Mouse (Mus musculus): Measurements from ENCODE around the gene Nlgn2.
A peak's percentile ranks its signal among the peaks of the same experiment; 100 is the strongest.
"Not testable (repeated sequence)": the region's sequence is repeated elsewhere in the genome, so short reads cannot be mapped to it uniquely, and the experiment has no call there.

Gene Nlgn2

GRCm38 (mm10) chr11:69863729-69864128 is 26.1 kb upstream of the Nlgn2 start:
- DNase-seq, result not testable (repeated sequence)

- DNase-seq, result no peak
Measured at GRCm38 (mm10) chr11:69858113-69858998, 20.8 kb upstream of the Nlgn2 start, which contains the start of gene Tnk1. Gene Tnk1 (minus strand): TSS chr11:69858730.

GRCm38 (mm10) chr11:69855347-69855746 is 17.8 kb upstream of the Nlgn2 start:
- DNase-seq, result peak; percentile 29 to 58

DNA sequence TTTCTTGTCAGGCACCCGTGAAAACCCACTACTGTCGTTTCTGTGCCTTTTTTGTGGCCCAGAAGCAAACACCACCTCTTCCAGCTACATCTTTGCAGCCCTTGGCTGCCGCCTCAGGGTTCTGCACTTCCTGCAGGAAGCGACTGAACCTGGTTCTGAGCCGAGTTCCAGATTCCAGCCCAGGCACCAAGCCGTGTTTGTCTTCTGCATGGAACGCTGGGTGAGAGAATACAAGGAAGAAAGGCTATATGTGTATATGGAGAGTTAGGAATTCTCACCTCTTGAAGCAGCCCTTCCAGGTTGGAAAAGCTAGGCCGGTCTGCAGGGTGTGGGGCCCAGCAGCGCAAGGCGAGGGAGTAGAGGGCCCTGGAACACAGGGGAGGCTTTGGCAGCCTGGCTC is 17.1 kb upstream of the Nlgn2 start:
- DNase-seq, result no peak

GRCm38 (mm10) chr11:69853994-69854393 is 16.4 kb upstream of the Nlgn2 start:
- no peak for DNase-seq

DNA sequence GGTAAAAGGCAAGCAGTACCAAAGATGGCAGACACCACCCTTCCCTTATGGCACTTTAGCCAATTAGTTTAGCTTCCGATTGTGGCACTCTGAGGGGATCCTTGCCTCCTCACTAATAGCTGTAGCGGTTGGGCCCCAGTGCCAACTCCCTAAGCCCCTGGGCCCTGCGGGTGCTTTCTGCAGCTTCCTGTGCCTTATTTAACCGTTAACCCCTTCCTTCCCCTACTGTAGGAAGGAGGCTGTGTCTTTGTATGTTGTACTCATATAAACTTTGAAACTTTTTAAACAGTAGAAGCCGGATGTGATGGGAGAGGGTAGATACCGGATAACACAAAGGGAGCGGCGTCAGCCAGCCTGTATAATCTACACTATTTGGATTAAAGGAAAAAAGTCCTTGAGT is 13.2 kb upstream of the Nlgn2 start:
- DNase-seq, result no peak

DNA sequence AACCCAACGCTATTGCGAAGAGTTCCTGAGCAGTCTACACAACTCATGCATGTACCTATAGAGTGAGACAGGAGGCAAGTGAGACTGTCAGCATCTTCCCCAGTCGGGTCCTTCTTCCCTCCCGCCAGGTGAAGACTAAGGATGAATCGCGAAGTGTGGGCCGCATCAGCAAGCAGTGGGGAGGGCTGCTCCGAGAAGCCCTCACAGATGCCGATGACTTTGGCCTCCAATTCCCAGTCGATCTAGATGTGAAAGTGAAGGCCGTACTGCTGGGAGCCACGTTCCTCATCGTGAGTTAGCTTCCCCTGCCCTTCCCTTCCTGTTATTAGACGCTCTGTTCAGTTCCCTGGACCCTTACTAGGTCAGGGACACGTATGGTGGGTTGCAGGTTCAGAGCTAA is 12.3 kb upstream of the Nlgn2 start:
- no peak for DNase-seq

- no peak for DNase-seq
Measured at GRCm38 (mm10) chr11:69849128-69849527, 11.5 kb upstream of the Nlgn2 start.

DNA sequence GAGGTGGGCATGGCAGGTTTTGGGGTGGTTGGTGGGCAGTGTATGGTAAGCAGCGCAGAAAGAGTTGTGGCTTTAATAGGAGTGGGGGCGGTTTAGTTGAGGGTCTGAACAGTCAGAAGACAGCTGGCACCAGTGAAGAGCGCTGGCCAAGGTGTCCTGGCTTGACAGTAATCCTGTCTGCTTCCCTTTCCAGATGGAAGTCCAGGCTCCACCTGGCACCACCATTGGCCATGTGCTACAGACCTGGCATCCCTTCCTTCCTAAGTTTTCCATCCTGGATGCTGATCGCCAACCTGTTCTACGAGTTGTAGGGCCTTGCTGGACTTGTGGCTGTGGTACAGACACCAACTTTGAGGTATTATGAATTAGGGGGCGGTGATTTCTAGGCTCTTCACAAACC is 10.4 kb upstream of the Nlgn2 start:
- DNase-seq, result no peak

GRCm38 (mm10) chr11:69846738-69847688 is 9.4 kb upstream of the Nlgn2 start:
- no peak for DNase-seq

- peak; percentile 81 to 94 for DNase-seq
Measured at GRCm38 (mm10) chr11:69846198-69846680, 8.7 kb upstream of the Nlgn2 start, which contains the start of gene Plscr3. Gene Plscr3 (plus strand): TSS chr11:69846376.

- no peak for DNase-seq
Measured at GRCm38 (mm10) chr11:69838714-69839104, 1.1 kb upstream of the Nlgn2 start.

GRCm38 (mm10) chr11:69837952-69838713 is 549 bp upstream of the Nlgn2 start, which contains the start of gene Tmem256:
Gene Tmem256 (plus strand): TSS chr11:69838514.
- peak; percentile 78 to 81 for DNase-seq

DNA sequence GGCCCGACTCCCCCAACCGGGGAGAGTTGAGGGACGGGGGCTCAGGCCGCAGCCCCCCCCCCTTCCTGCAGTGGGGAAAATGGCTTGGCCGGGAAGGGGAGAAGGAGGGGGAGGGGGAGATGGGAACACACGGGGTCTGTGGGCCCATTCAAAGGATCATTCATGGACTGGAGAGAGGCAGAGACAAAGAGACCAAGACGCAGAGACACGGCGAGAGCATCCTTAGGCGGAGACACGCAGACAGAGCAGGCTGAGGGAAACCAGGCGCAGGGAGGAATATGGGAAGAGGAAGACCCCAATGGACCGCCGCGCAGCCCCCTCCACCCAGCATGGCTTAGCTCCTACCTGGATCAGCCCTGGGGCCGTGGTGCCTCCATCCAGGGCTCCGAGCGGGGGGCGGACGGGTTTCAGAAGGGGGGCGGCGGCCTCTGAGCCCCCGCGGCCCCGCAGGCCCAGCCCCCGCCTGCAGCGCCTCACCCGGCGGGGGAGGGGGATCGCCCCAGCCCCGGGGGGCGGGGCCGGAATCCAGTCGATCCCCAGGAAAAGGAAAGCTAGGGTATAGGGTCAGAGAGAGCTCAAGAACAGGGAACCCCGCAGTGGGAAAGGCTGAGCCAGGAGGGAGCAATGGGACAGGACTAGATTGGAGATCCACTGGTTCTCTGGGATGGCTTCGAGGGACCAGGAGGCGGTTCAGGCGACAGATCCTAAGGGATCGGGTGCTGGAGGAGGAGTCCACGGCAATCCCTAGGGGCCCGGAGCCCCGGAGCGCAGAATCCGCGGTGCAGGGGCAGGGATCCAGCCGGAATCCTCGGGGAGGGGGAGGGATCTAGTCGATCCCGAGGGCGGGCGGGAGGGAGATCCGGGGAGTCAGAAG is 644 bp downstream of the Nlgn2 start:
- DNase-seq, result no peak

DNA sequence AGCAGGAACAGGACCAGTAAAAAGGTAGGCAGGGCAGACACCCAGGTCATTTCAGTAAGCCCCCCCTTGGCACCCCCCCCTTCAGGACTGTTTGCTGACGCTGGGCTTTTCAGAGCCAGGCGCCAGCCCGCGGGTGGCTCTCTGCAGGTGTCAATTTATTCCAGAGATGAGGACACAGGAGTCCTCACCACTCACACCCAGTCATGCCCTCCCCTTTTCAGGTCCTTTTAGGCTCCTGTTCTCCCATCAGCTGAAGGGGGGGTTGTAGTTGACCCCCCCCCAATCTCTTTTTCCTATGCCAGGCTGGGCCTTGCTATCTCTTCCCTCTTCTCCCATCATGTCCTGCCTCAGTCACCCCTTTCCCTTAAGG is 1.6 kb downstream of the Nlgn2 start:
- DNase-seq, result no peak

- no peak for DNase-seq
Measured at GRCm38 (mm10) chr11:69835326-69835965, 2.1 kb downstream of the Nlgn2 start.

DNA sequence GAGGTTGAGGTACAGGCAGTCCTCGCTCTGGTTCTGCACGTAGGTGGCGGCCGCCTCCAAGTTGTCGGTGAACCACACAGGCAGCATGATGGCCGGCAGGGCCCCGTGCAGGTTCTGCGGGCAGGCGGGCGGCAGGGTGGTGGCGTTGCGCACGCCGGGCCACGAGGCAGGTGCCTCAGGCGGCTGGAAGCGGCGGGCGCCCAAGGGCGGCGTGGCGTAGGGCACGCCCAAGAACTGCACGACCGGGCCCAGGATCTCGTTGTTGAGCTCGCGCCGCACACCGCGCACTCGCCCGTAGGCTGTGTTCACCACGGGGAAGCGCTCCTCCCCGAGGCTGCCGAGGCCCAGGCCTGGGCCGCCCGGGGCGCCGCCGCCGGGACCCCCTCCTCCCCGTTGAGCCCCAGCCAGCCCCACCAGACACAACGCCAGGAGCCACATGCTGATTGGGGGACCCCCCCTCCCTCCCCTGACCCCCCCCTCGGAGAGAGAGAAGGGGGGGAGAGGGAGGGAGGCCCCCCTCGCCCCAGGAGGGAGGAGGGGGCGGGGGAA is 3.5 kb downstream of the Nlgn2 start:
- peak in 1 of 2 experiments; percentile 48 for DNase-seq

GRCm38 (mm10) chr11:69833554-69833953 is 4.0 kb downstream of the Nlgn2 start:
- no peak for DNase-seq

- DNase-seq, result no peak
Measured at GRCm38 (mm10) chr11:69828832-69829231, 8.8 kb downstream of the Nlgn2 start.

DNA sequence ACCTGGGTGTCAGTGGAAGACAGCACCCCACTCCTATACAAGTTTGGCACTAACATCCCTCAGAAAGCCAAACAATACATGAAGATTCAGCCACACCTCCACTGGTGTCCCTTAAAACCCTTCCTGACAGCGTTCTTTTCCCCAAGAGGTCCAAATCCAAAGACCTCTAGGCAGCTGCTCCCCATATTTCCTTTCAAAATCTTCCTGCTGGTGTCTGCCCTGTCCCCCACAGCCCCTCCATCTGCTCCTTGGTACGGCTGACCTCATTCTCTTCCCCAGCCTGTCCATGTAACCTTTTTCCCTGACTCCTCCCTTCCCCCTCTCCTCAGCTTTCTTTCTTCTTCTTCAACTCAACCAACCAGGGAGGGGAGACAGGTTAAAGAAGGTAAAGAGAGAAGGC is 14.1 kb downstream of the Nlgn2 start:
- no peak for DNase-seq

DNA sequence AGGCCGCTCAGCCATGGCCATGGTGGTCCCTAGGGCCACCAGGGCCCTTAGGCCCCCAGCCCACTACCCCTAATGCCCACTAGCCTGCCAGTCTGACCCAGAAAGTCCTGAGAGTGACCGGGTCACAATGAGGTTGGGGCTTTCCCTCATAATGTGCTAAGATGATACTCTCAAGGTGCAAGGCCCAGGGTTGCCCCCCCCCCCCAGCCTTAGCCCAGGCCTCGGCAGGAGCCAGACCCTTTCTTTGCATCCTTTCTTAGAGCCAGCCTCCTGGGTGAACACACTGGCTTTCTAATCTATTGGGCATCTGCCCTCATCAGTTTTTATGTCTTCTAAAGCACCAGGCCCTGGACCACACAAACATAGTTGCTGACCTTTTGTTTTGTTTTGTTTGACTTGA is 15.5 kb downstream of the Nlgn2 start, which contains the start of gene Spem1:
Gene Spem1, minus strand, starts transcription at position 101 of the 400 bp plus-strand sequence.
- DNase-seq, result no peak

Data from spleen, adult 18-20 months (tissue).